Comparison of ENCODE assay signal across 12 mouse cellular contexts in the genomic region with DNA sequence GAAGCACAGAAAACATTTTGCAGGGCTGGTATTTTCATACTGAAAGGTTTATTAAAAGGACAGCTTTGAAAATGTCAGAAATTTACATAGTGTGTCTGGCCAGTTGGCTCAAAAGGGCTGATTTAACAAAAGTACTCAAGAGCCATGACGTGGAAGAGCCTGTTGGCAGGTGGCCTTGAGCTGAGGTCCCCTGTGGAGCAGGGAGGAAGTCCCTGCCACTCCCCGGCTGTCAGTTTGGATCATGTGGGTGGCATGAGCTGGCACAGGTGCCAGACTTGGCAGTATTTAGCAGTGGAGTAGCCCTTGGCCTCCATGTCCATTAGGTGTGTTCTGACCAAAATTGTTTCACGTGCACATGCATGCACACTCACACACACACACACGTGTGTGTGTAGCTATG. TPM values are rescaled to one million over a fixed set of nuclear protein-coding genes. Genes with fewer than 3 reads are reported as not detected.
DNase-seq lines count a peak whose midpoint lies in the region; ATAC-seq lines count a peak whose summit lies in the region.
"Had no signal": no experiment of that assay in that cellular context is flagged by ENCODE, and none has a peak within 500 bp of the region (broad histone marks: within the 10 kb centered on the region; RNA-seq: fewer than 3 reads in every experiment).

No protein-coding gene starts in this region.

- no peak overlapping the region for H3K4me3 ChIP-seq in forebrain, embryonic 14.5 days (ENCODE audit: low read depth, low read length)
- no peak overlapping the region for H3K4me3 ChIP-seq in forebrain, embryonic 10.5 days
- no peak overlapping the region for H3K4me3 ChIP-seq in midbrain, embryonic 11.5 days (ENCODE audit: low read depth, low read length)
- H3K4me3 ChIP-seq: liver, embryonic 12.5 days had no signal

- H3K27ac ChIP-seq in forebrain, embryonic 14.5 days (ENCODE audit: low read depth, low read length), result no peak overlapping the region
- no peak overlapping the region for H3K27ac ChIP-seq in forebrain, embryonic 10.5 days
- H3K27ac ChIP-seq in midbrain, embryonic 11.5 days (ENCODE audit: low read depth, low read length), result no peak overlapping the region
- H3K27ac ChIP-seq: liver, embryonic 12.5 days had no signal

- 66% methylated on average over 4 of the region's 4 CpGs for WGBS in forebrain, embryonic 14.5 days
- 84% methylated on average over 4 of the region's 4 CpGs for WGBS in forebrain, embryonic 10.5 days
- 80% methylated on average over 4 of the region's 4 CpGs for WGBS in midbrain, embryonic 11.5 days

- DNase-seq in forebrain, embryonic 14.5 days (ENCODE audit: low spot score), result peak; percentile 8
- DNase-seq in forebrain, embryonic 10.5 days (ENCODE audit: extremely low spot score, low spot score), result no peak
- DNase-seq in left cerebral cortex, postnatal 4 days, result peak; percentile 94
- no peak for DNase-seq in left cerebral cortex, adult 8-10 months (ENCODE audit: low spot score in 2 of 2)
- DNase-seq in cerebellum, adult 9-11 months, result peak; percentile 93
- no peak for DNase-seq in midbrain, embryonic 11.5 days (ENCODE audit: low spot score, missing footprints)
- no peak for DNase-seq in ovary, postnatal 10 days (ENCODE audit: low spot score)
- no peak for DNase-seq in spleen, adult 18-20 months
- DNase-seq: lung, postnatal 14 days had no signal

- no peak overlapping the region for H3K9ac ChIP-seq in forebrain, embryonic 14.5 days (ENCODE audit: low read length)
- no peak overlapping the region for H3K9ac ChIP-seq in midbrain, embryonic 11.5 days (ENCODE audit: low read length)
- H3K9ac ChIP-seq: liver, embryonic 12.5 days had no signal

- no peaks in the 10 kb centered on the region for H3K9me3 ChIP-seq in forebrain, embryonic 14.5 days (replicated peaks; ENCODE audit: control insufficient read depth, low read length)
- no peaks in the 10 kb centered on the region for H3K9me3 ChIP-seq in forebrain, embryonic 10.5 days
- no peaks in the 10 kb centered on the region for H3K9me3 ChIP-seq in midbrain, embryonic 11.5 days (ENCODE audit: control insufficient read depth, low read length)

- H3K4me1 ChIP-seq in forebrain, embryonic 14.5 days (ENCODE audit: control insufficient read depth, insufficient read depth, low read length), result no peaks in the 10 kb centered on the region
- no peaks in the 10 kb centered on the region for H3K4me1 ChIP-seq in forebrain, embryonic 10.5 days
- H3K4me1 ChIP-seq in midbrain, embryonic 11.5 days (ENCODE audit: control insufficient read depth, insufficient read depth, low read length), result no peaks in the 10 kb centered on the region
- H3K4me1 ChIP-seq: liver, embryonic 12.5 days had no signal

- no peaks in the 10 kb centered on the region for H3K36me3 ChIP-seq in forebrain, embryonic 14.5 days (ENCODE audit: control insufficient read depth, insufficient read depth, low read length)
- no peaks in the 10 kb centered on the region for H3K36me3 ChIP-seq in forebrain, embryonic 10.5 days (replicated peaks)
- H3K36me3 ChIP-seq in midbrain, embryonic 11.5 days (ENCODE audit: control insufficient read depth, insufficient read depth, low read length), result no peaks in the 10 kb centered on the region
- H3K36me3 ChIP-seq: liver, embryonic 12.5 days had no signal

- H3K4me2 ChIP-seq in forebrain, embryonic 14.5 days (ENCODE audit: low read length), result no peak overlapping the region
- no peak overlapping the region for H3K4me2 ChIP-seq in midbrain, embryonic 11.5 days
- H3K4me2 ChIP-seq: liver, embryonic 12.5 days had no signal

- intact Hi-C loops in left cerebral cortex, postnatal 4 days (cut with DNase I), result no loop called here

- ATAC-seq in forebrain, embryonic 14.5 days, result no peak
- no peak for ATAC-seq in midbrain, embryonic 11.5 days (ENCODE audit: low FRiP score)
- ATAC-seq: intestine, embryonic 16.5 days; liver, embryonic 12.5 days; midbrain, embryonic 16.5 days had no signal

- no peaks in the 10 kb centered on the region for H3K27me3 ChIP-seq in forebrain, embryonic 14.5 days (replicated peaks; ENCODE audit: control insufficient read depth, insufficient read depth, low read length)
- H3K27me3 ChIP-seq in forebrain, embryonic 10.5 days (ENCODE audit: poor library complexity, severe bottlenecking), result no peaks in the 10 kb centered on the region
- no peaks in the 10 kb centered on the region for H3K27me3 ChIP-seq in midbrain, embryonic 11.5 days (ENCODE audit: control insufficient read depth, insufficient read depth, low read length)
- H3K27me3 ChIP-seq: liver, embryonic 12.5 days had no signal

RNA-seq across cellular contexts. Expression of gene Hsbp1, which starts 59.4 kb away (rescaled TPM):
- polyA plus RNA-seq in forebrain, embryonic 14.5 days (2014; fragmentation: Nextera tagmentation; extraction: Ambion mirVana), result 593 and 648 TPM in 2 replicates
- 246 and 255 TPM in 2 replicates for polyA plus RNA-seq in forebrain, embryonic 10.5 days (2016; fragmentation: Nextera tagmentation; extraction: Ambion mirVana)
- total RNA-seq in left cerebral cortex, postnatal 4 days (2021), result 100 to 1,000 TPM; 443 to 507 TPM
- 100 to 1,000 TPM; 313 to 317 (median 316) TPM for total RNA-seq in left cerebral cortex, adult 8-10 months (2022)
- 370 and 374 TPM in 2 replicates for polyA plus RNA-seq in midbrain, embryonic 11.5 days (2014; fragmentation: Nextera tagmentation; extraction: Ambion mirVana)

Comparison
In these comparisons a context has a peak if more than half of its experiments do, and no peak if none do; other contexts are left out.
1. DNase-seq: peak in forebrain, embryonic 14.5 days (single experiment), left cerebral cortex, postnatal 4 days (single experiment) and cerebellum, adult 9-11 months (single experiment); none in forebrain, embryonic 10.5 days (single experiment), left cerebral cortex, adult 8-10 months (0 of 2), midbrain, embryonic 11.5 days (single experiment), ovary, postnatal 10 days (single experiment) and spleen, adult 18-20 months (0 of 2).